Mouse (Mus musculus) bone marrow, adult 2 months (tissue): ENCODE data around the gene Gpr34.

ENCODE experiments used
- CTCF ChIP-seq: fragments of 200-500 bp; IDR thresholded peaks from 2 replicates; pipeline ENCODE4 v1.5.1; 2011; ENCODE audit warnings: low read length, control low read depth; ENCODE audit not compliant: control insufficient read depth, insufficient read depth
- POLR2A ChIP-seq: fragments of 200-500 bp; IDR thresholded peaks from 2 replicates; pipeline ENCODE4 v1.6.1; 2011; ENCODE audit warnings: low read depth, mild to moderate bottlenecking, control low read depth, low read length, borderline replicate concordance; ENCODE audit not compliant: control insufficient read depth

- TF ChIP-seq CTCF (no peak), POLR2A (no peak)
Observed at GRCm38 (mm10) chrX:13681748-13682147, 49.9 kb downstream of the Gpr34 start.
